Mouse (Mus musculus): ENCODE results near the gene Fam174a.

Gene Fam174a

DNA sequence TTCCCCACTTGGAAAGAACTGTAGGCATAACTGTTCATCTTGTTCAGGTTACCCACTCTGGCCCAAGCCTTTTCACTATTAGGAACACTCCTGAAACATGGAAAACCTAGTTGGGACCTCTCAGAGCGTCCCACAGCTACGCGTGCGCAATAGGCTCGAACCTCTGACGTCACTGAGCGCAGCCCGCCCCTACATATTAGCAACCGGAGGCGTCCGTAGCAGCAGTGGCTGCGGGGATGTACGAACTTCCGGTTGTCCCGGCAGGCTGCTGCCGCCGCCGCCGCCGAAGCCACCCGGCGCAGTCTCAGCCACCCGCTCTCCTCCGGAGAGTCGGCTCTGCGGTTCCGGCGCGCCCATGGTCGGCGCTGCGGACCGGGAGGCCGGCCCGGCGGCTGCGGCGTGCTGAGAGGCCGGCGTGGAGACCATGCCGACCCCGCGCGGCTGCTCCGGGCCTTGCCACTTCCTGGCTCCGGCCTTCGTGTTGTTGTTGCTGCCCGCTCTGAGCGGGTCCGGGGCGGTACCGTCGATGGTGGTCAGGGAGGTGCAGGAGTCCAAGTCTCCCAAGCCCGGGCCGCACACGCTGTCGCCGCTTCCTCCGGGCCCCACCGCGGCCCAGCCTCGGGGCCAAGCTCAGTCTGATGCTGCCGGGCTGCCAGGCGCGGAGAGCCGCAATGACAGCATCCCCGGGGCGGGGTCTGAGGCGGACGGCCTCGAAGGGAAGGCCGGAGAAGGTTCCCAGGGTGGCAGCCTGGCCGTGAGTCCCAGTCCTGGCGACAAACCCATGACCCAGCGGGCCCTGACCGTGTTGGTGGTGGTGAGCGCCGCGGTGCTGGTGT is at the start of gene Fam174a:
TSS of gene Fam174a (plus strand) at position 231 of the 836 bp plus-strand sequence.
- in situ Hi-C loops (cut with MboI, MseI), result no loop called here

DNA sequence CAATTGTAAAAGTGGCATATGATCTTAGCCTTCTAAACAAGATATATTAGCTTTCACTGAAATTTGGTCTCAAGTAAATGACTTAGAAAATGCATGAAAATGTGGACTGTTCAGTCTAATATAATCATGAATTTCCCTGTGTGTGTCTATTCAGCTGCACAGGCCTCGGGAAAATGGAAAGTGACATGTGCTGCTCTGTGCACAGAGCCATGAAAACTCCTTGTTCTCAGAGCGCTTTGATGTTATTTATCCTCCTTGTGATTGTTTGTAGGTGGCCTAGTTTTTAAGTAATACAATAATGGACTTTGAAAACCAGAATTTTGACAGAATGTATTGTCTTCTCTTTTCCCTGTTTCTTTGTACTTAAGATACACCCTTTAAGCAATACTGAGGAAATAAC is 49.6 kb upstream of the Fam174a start:
- in situ Hi-C loops (cut with MboI, MseI), result loop anchor here in 1 of 2 experiments (10.0 kb wide), 1 partner anchor 411 kb away; no protein-coding TSS in a partner anchor

DNA sequence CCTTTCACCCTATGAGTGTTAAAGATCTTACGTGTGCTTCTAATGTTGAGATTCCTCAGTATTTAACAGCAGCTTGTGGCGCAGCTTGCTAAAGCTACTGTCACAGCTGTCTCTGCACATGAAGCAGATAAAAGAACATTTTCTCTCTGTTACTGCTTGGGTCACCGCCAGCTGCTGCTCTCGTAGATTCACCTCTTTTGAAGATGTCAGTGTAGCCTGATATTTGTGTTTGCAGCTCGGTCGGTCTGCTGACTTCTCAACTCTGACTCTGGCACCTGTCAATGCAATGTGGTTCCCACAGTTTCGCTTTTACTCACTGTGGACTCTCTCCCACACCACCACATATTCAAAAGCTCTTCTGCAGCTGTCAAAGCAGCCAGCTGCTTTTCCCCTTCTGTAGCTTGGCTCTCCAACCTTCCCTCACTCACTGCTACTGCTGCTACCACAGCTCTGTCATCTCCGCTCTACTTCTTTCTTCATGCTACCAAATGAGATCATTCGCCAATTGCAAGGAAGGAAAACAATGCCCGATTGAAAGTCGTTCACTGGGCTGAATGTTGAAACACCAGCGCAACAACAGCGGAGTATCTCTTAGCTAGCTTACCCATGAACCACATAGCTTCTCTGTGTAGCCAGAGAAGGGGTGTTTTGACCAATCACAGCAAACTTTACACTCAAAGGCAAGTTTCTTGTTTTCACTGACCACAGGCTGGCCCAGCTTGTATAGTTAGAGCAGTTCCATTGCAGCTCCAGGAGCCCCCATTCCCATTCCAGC is 45.3 kb upstream of the Fam174a start:
- in situ Hi-C loops (cut with MboI, MseI), result loop anchor here in 1 of 2 experiments (10.0 kb wide), 1 partner anchor 407 kb away; no protein-coding TSS in a partner anchor

DNA sequence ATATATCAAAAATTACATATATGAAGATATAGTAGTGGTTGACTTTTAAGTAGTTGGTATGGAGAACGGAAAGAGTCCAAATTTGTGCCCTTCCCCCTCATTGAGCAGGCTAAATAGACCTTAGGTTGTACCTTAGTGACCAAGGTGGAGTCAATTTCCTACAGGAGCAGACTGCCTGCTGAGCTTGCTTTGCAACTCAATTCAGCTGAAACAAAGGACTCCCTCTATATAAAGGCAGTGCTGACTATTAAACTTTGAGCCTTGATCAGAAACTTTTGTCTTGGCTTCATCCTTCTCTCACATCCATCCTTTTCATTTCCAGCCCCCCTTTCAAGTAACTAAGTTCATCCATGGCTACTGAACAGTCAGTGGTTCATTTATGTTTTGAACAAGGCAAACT is 40.1 kb upstream of the Fam174a start:
- in situ Hi-C loops (cut with MboI, MseI), result no loop called here

DNA sequence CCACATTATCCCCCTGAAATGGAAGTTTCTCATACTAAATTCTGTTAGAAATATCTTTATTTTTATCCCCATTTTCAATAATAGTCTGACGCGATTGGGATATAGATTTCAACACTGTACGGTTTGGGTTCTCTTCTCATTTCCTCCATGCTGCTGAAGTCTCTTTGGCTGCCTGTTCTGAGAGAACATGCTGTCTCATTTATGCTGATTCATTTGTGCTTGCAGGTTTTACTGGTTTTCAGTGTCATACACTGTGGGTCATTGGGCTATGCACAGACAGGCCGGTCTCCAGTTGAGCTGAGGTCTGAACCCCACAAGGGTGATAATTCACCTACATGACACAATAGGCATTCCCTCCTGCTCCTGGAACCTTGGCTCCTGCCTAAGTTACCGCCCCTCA is 5.1 kb upstream of the Fam174a start:
- in situ Hi-C loops (cut with MboI, MseI), result no loop called here

DNA sequence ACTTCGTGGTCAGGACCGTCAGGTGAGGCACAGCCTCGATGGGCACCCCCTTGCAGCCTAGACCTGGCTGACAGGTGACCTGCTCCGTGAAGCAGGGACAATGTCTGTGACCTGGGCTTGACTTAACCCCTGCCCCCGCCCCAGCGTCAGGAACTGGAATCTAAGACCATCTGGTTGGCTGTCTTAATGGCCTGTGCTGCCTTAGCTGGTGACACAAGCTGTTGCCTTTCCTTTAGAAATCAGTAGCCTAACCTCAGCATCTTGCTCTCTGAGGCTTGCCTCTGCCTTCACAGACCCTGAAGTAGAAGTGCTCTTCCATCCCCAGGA is 769 bp downstream of the Fam174a start:
- in situ Hi-C loops (cut with MboI, MseI), result no loop called here

DNA sequence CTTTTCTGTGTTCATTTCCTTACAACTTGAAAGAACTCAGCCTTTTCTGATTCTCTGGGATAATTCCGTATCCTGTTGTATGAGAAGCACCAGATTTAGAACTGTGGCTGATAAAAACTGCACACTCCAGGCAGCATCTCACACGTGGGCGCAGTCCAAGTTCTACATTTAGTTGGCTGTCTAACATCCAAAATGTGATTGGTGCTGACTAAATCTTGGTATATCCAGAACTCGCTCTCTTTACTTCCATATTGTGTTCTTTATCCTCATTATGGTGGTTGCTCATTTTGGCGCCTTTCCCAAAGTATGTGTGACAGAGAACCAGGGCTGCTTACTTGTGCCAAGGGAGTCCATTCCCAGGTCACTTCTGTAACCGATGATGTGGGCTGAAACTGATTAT is 2.6 kb downstream of the Fam174a start:
- in situ Hi-C loops (cut with MboI, MseI), result no loop called here

DNA sequence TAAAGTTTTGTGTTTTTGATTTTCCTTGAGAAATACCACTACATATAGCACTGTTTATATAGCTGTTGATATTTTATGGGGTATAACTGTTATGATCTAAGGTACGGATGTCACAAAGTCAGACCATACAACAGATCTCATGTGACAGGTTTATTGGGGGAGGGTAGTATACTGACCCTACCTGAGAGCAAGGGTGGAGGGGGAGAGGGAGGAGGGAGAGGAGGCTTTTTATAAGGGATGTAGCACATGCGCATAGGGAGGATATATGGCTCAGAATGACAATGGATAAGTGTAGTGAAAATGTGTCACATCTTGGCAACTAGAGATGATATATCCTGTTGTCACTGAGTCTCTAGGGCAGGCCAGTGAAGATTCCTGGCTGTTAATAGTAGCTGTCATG is 8.8 kb downstream of the Fam174a start:
- in situ Hi-C loops (cut with MboI, MseI), result loop anchor here in 1 of 2 experiments (10.0 kb wide), 1 partner anchor 517 kb away; no protein-coding TSS in a partner anchor

DNA sequence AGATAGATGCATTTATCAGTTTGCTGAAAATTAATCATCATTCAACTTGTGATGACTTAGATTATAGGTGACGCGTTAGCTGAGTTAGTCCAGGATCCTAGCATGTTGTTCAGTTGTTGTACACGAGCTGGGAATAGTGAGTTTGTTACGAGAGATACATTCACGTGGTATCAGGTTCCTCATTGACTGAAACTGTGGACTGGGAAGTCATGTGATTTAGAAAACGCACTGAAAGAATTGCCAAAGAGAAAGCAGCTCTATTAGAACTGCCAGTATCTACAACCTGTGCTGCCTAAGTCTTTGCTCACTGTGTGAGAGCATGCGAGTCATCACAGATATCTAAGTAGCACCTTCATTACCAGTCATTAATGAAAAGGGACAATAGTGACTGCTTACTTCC is 9.6 kb downstream of the Fam174a start:
- in situ Hi-C loops (cut with MboI, MseI), result loop anchor here in 1 of 2 experiments (10.0 kb wide), 1 partner anchor 518 kb away; no protein-coding TSS in a partner anchor

DNA sequence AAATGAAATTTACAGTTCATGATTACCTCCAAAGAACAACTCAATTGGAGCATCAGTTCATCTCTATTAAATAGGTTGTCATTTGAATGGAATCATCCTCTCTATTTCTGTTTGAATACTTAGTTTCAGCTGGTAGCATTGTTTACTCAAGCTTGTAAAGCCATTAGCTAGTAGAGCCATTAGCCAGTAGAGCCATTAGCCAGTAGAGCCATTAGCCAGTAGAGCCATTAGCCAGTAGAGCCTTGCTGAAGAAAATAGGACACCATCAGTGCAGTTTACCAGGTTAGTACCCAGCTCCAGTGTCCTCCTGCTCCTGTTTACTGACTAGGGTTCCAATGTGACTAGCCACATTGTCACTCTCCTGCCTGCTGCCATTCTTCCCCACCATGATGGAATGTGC is 13.4 kb downstream of the Fam174a start:
- in situ Hi-C loops (cut with MboI, MseI), result loop anchor here in 1 of 2 experiments (10.0 kb wide), 1 partner anchor 522 kb away; no protein-coding TSS in a partner anchor

DNA sequence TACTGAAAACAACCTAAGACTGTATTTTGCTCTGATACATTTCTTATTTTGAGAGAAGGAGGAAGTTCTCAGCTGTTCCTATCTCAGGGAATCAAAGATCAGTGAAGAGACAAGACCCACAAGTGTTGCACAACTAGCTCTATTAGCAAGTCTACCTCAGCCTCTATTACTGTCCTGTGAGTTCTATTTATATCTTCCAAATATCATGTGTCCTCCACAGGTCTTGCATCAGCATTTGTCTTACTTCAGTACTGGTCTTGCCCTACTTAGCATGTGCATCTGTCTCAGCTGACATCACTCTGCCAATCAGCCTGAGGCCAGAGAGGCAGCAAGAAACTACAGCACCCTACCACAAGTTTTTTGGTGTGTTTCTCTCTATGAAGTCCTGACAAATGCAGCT is 26.2 kb downstream of the Fam174a start:
- in situ Hi-C loops (cut with MboI, MseI), result no loop called here

DNA sequence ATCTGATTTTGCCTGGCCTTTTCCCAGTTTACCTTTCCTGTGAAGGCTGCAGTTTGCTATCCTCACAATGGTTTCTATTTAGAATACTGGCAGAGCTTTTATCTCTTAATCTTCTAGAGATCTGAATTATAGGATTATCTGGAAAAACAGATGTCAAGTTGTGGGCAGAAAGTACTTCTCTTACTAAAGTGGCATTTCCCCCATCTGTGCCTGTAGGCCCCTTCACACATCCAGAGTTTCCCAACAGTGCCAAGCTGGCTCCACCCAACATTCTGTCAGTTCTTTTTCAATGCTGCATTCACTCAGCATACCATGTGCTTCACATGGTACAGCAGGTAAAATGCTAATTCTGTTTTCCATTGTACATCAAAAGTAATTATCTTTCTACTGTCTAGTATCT is 28.8 kb downstream of the Fam174a start:
- in situ Hi-C loops (cut with MboI, MseI), result no loop called here

DNA sequence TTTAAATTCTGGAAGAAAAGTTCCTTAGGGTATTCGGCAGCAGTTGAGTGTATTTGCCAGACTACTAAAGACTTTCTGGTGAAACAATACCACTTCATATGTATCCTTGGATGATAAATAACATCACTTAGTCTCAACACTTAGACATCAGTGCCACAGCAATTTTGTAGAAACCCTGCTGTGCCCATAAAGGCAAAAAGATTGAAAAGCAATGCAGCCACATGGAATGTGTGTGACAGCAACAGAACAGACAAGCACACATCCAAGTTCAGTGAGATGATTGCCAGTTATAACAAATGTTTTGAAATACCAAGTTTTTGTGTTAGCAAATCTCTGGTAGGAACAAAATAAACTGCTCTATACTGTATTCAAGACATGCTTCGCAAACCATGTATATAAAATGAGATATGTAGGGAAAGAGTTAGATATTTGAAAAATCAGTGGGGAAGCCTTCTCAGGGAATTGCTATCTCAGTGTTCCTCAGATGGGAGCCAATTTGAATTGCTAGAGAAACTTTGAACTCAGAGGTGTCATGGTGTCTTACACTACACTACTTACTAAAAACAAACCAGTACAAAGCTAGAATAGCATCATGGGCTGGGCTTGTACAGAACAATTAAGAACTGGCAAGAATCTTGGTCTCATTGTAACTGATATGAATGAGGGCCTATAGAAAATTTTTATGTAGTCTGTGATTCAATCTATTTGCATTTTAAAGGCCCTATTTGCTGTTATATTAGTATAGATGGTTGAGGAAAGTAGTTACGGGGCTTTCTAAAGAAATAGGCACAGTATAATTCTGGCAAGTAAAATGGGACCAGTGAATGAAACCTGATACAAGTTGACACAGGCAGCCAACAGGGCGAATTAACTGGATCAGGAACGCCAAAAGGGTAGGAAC is 30.4 kb downstream of the Fam174a start:
- in situ Hi-C loops (cut with MboI, MseI), result no loop called here

DNA sequence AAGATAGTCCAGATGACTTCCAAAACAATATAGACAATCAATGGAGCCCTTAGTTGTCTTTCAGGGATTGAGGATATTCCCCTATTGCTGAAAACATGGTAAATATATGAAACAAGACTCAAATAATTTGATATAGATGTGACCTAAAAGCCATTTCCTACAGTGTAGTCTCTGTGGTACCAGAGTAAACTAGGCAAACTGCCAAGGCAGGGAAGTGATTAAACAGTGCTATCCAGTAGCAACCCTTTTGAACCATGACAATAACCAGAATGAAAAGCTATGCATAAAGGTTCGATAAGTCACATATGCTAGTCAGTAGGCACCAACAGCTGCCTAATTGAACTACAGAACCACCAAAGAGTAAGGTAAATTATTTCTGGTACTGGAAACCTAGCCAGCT is 40.7 kb downstream of the Fam174a start:
- in situ Hi-C loops (cut with MboI, MseI), result no loop called here

DNA sequence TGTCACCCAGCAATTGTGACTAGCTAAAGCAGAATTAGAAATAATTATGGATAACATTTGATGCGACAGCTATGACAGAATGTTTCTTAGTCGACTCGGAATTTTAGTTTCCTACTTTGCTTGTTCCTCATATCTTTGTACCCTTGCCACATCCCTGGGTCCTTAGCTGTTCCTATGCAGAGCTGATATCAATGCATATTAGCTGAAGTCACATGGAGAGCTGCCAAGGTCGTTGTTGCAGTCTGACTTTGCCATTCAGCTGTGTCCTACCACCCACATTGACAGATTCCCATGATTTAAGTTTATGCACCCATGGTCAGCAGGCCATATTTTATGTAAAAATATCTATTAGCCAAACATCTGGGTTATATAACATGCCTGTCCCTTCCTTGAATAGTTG is 43.5 kb downstream of the Fam174a start:
- in situ Hi-C loops (cut with MboI, MseI), result no loop called here

DNA sequence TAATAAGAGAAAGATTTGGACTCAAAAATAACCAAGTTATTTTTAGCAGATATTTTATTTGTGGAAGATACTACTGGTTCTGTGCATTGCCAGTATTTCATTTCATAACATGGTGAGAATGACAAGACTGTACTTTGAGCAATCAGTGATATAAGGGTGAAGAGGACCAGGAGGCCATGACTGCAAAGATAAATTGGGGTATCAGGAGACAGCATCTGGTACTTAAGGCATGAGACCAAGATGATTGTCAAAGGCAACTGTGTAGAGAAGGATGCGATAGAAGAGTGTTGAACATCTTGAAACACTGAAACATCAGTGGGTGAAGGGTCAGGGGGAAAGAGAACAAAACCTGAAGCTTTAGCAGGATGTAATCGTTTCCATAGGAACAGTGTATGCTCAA is 50.3 kb downstream of the Fam174a start:
- in situ Hi-C loops (cut with MboI, MseI), result no loop called here

DNA sequence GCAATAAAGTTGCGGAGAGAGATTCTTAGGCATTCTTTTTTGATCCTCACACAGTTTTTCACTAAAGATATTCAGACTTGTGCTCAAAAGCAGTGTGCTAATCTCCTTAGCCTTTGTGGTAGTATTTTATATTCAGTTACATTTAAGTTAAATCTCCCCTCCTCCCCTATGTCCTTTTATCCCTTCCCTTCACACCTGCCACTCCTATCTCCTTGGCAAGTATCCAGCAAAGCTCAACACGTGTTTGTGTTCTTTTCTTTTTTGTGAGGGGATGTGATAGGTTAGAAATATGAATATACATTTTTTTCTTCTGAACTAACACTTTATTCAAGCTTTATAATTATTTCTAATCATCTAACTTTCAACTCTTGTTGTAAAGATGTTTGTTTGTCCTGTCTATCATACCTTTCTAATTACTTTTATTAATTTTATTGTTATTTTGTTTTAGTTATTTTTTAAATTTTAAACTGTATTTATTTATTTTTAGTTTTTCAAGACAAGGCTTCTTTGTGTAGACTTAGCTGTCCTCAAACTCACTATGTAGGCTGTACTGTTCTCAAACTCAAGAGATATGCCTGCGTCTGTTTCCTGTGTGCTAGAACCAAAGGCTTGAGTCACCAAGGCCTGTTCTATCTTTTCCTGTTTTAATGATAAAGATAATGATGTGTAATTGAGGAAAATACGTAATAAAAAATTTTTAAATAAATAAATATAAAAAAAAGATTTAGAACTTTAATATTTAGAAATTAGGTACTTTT is 53.4 kb downstream of the Fam174a start:
- in situ Hi-C loops (cut with MboI, MseI), result no loop called here

DNA sequence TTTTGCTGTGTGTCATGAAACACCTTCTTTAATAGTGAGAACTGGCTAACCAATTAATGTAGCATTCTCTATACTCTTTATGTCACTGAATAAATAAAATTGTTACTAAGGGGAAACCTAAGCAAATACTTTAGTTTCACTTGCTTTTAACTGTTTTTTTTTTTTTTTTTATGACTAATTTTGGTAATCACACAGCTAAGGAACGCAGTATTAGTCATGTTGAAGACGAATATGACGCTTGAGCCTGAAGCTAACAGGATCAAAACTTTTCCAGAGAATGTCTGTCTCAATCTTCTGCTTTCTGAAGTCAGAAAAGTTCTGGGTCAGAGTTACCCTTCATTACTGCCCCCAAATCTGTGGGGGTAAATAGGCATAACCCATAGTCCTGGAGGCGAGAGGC is 54.3 kb downstream of the Fam174a start:
- in situ Hi-C loops (cut with MboI, MseI), result no loop called here

DNA sequence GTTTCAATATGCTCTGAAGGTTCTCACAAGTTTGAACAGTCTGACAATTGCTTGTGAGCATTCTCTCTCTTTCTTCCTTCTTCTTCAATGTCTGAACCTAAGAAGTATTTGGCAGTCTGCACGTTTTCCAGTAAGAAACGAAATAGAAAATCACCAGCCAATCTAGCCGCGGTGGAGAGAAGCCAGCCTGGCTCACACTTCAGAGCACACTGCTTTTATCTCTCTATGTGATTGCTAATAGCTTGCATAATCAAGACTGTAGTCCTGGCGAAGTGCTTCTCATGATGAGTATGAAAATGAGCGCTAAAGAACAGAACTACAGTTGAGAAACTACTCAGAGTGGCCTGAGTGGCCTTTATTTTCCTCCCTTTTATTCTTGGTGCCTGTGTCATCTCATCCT is 62.0 kb downstream of the Fam174a start:
- in situ Hi-C loops (cut with MboI, MseI), result no loop called here

DNA sequence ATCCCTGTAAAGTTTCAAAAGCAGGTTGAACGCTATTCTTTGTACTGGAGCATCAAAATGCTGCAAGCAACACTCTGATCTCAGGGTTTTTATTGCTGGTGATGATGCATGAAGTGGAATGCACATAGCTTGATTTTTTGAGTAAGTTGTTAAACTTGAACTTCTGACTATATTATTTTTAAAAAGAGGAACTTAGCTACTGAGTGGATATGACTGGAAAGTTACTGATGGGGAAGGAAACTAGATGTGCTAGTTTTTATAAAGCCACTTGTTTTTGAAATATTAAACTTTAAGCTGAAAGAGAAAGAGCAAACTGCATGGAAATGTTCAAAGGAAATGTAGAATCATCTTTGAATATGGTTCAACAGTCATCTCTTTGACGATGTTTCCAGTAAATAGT is 67.6 kb downstream of the Fam174a start:
- in situ Hi-C loops (cut with MboI, MseI), result loop anchor here in 1 of 2 experiments (10.0 kb wide), 2 partner anchors 84 to 1194 kb away; no protein-coding TSS in a partner anchor
